Mouse (Mus musculus) liver, embryonic 14 days (tissue): ENCODE measurements around the gene Lonp1. TPM values are rescaled to one million over a fixed set of nuclear protein-coding genes. Genes with fewer than 3 reads are reported as not detected.

Experiments
- polyA plus RNA-seq: library from polyadenylated mRNA; depleted of rRNA; stranded (reverse); fragments of >200 nt; gene quantifications from 2 replicates; pipeline ENCODE4 v1.2.3, GENCODE M21; 2012; rRNA removed

Lonp1 gene
- polyA plus RNA-seq: 43.5 and 46.6 TPM in 2 replicates

GRCm38 (mm10) chr17:56626754-56627470 is at the start of gene Lonp1:
Gene Lonp1, minus strand, starts transcription at chr17:56626887.

GRCm38 (mm10) chr17:56672941-56673646 is 46.4 kb upstream of the Lonp1 start, which contains the start of gene Ranbp3:
Gene Ranbp3, plus strand, starts transcription at chr17:56673294.

GRCm38 (mm10) chr17:56627530-56628277 is 1.0 kb upstream of the Lonp1 start, which contains the start of gene Catsperd:
Gene Catsperd, plus strand, starts transcription at chr17:56628143.

GRCm38 (mm10) chr17:56613236-56613844 is 13.3 kb downstream of the Lonp1 start, which contains the start of gene Rpl36:
Gene Rpl36, plus strand, starts transcription at chr17:56613416.

GRCm38 (mm10) chr17:56609452-56610171 is 17.1 kb downstream of the Lonp1 start, which contains the start of gene 2410015M20Rik:
Gene 2410015M20Rik, minus strand, starts transcription at chr17:56609771.

GRCm38 (mm10) chr17:56584257-56585130 is 42.2 kb downstream of the Lonp1 start, which contains the start of the genes Safb2 and Safb:
Gene Safb2, minus strand, starts transcription at chr17:56584585.
Gene Safb, plus strand, starts transcription at chr17:56584825.

Other genes starting within 250 kb of the Lonp1 start
- gene Ptprs, start 150.4 kb downstream of the Lonp1 start, polyA plus RNA-seq: 14.6 and 17.6 TPM in 2 replicates
- gene Znrf4, start 114.5 kb downstream of the Lonp1 start, polyA plus RNA-seq: not detected in 2 replicates
- 0.24 and 0.25 TPM in 2 replicates for gene Gm20219, start 72.5 kb downstream of the Lonp1 start, polyA plus RNA-seq
- gene Safb2, start 42.3 kb downstream of the Lonp1 start, polyA plus RNA-seq: 37.3 and 41.5 TPM in 2 replicates
- 46.8 and 47.3 TPM in 2 replicates for gene Safb, start 42.1 kb downstream of the Lonp1 start, polyA plus RNA-seq
- 81.6 and 101 TPM in 2 replicates for gene 2410015M20Rik, start 17.1 kb downstream of the Lonp1 start, polyA plus RNA-seq
- 1,924 and 1,951 TPM in 2 replicates for gene Rpl36, start 13.5 kb downstream of the Lonp1 start, polyA plus RNA-seq
- 0.31 and 0.44 TPM in 2 replicates for gene Catsperd, start 1.3 kb upstream of the Lonp1 start, polyA plus RNA-seq
- gene Ranbp3, start 46.4 kb upstream of the Lonp1 start, polyA plus RNA-seq: 39.4 and 43.3 TPM in 2 replicates
- gene Ndufa11, start 90.9 kb upstream of the Lonp1 start, polyA plus RNA-seq: 104 and 123 TPM in 2 replicates
- gene Vmac, start 91.1 kb upstream of the Lonp1 start, polyA plus RNA-seq: 2.4 and 2.5 TPM in 2 replicates
- gene Nrtn, start 130.6 kb upstream of the Lonp1 start, polyA plus RNA-seq: 1.0 and 1.2 TPM in 2 replicates
- gene Dus3l, start 137.9 kb upstream of the Lonp1 start, polyA plus RNA-seq: 16.5 and 17.4 TPM in 2 replicates
- 0.90 and 1.2 TPM in 2 replicates for gene Prr22, start 143.4 kb upstream of the Lonp1 start, polyA plus RNA-seq
- gene Rfx2, start 204.1 kb upstream of the Lonp1 start, polyA plus RNA-seq: 8.5 and 10.7 TPM in 2 replicates
- gene Acsbg2, start 247.6 kb upstream of the Lonp1 start, polyA plus RNA-seq: not detected in 2 replicates
- gene 1700061G19Rik, start 248.6 kb upstream of the Lonp1 start, polyA plus RNA-seq: 0.01 TPM in 2 replicates